Mouse (Mus musculus) R1 (cell line): ENCODE measurements at regions not wholly inside any gene's neighbourhood (a gene's known extent, or its start where the extent isn't known, plus 50 kb on each side); places are given as distances from the start of the nearest gene placed in this dataset.

Experiments used
- DNase-seq: peaks from one replicate; pipeline ENCODE4 v3.0.0-alpha.2; 2018; ENCODE audit warnings: low read depth, low spot score

DNA sequence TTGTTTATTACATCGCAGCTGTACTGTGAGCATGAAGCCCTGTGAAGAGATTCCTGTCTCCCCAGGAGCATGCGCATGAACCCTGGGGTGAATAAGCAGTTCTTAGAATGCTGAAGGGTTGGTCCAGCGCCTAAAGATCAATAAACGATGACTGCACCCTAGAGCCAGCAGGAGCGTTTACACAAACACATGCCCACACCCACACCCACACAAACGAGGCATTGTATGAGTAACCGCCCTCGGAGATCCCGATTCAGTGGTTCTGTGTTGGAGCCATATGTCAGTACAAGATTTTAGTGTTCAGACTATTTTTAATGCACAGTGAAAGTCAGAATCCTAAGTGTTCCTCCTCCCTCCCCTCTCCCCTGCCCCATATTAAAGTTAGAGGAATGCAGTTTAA is 57.3 kb downstream of the Edn1 start:
- DNase-seq = peak; percentile 14

DNA sequence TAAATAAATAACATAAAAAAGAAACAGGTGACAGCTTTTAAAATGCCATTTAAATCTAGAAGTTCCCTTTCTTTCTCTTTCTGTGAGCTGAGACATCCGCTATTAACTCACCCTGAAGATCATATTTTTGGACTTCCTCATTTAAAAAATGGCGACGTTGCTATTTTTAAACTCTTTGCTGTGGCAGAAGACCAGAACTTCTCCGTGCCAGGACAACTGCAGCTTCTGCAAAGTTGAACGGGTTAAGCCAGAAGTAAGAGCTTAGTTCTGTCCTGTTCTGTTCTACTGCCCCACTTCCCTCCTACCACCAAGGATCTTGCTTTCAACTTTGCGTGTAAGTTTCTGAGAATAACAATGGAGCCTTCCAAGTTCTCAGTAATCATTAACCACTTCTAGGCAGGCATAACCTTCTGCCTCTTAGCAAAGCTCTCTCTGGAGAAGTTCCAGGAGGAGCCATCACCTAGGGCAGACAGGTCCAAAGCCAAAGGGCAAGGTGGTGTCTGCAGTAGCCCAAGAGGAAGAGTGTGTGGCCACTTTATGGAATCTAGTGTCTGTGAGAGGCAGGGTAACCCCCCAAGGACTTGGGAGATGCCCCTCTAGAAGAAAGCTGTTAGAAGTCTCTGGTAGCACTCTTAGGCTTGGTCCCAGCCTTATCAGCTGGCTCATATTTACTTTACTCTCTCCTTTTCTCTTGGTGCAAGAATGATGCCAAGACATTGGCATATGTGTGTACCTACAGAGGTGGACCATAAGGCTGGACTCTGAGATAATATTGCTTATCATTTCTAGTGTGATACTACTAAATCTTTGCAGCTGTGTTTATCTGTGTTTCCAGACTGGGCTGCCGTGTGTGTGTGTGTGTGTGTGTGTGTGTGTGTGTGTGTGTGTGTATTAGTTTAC is 66.6 kb downstream of the Edn1 start:
- DNase-seq = no peak

DNA sequence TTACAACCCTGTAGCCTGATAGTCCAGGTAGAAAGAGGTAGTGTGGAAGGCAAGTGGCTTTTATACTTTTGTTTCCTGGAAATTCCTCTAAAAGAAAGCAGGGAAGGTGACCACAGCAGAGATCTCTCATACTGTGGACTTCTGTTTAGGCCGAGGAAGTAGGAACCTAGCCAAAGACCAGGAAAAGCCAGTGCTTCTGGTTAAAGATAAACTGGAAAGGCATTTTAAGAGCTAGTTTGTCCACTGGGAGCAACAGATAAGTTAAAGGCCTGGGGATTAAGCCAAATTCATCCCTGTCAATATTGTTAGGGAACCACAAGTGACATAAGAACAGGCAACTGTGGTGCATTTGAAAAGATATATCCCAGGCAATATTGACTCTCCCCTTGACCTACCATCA is 68.5 kb downstream of the Edn1 start:
- no peak for DNase-seq

DNA sequence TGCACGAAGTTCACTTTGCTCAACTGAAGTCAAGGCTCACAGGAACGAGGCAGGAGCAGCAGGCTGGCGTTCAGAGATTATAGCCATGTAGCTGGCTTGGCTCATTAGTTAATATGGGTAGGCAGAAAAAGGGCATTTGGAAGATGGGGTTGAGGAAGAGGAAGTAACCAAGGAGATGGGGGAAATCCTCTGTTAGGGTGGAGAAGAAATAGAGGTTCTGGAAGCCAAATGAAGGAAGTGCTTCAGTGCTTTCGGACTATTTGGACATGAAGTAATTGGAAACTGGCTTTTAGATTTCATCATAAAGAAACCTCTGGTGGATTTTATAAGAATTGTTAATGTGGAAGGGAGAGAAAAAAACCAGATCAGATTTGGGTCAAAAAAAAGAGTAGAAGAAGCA is 70.9 kb downstream of the Edn1 start:
- no peak for DNase-seq

DNA sequence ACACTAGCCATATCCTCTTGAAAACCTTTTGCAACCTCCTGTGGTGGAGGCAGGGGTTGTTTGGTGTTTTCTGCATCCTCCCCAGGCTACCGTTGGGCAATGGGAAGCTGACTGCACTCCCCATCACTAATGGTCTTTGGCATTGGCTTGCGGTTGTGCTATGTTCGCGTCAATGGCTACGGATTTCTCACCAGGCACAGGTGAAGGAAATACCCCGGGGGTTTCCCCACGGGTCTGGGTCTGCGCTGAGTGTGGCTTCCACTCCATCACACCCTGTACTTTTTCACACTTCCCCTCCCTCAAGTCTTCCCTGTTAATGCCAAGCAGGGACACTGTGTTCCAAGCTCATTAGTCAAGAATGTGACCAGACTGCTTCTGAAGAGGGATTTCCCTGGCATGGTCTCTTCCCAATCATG is 72.9 kb downstream of the Edn1 start:
- DNase-seq = no peak

DNA sequence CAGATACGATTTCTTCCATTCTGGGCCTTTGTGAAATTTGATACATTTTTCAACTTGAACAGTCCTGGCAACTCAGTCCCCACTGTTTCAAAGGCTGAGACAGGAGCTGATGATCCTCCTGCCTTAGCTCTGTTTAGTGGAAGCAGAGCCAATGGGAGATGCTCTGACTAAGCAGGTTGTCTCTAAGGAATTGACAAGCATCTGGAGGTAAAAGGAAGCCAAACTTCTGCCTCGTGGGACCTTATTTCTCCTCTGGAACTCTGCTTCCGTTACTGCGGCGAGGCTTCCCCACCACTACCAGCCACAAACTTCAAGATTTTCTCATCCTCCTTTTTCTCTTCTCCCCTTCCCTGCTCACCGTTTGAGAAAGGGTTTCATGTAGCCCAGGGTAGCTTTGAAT is 78.4 kb downstream of the Edn1 start:
- DNase-seq = no peak

DNA sequence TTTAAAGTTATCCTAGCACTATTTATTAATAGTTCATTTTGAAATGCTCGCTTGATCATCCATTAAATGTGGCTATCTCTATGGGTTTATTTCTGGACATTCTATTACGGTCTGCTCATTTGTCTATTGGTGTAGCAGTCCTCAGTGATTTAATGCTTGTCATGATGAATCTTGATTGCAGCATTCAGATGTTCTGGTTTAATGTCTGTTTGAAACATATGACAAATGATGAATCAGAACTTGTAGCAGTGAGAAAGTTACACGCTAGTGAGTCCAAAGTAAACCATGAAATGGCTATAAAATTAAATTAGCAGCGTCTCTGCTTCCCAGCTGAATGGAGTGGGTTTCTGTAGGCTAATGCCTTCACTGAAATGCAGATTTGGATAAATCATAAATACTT is 81.8 kb downstream of the Edn1 start:
- no peak for DNase-seq

DNA sequence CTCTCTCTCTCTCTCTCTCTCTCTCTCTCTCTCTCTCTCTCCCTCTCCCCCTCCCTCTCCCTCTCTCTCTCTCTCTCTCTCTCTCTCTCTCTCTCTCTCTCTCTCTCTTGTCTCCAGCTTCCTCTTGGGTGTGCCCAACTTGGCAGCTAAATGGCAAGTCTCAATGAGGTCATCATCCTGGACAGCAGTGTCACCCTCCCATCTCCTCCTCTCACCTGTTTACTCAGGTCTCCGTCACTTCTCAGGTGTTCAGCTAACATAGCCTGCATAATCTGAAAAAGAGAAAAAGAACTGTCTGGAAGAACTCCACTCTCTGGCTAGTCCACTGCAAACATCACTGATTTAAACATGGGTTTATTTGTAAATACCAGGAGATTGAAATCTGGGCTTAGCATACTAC is 89.1 kb downstream of the Edn1 start:
- no peak for DNase-seq

DNA sequence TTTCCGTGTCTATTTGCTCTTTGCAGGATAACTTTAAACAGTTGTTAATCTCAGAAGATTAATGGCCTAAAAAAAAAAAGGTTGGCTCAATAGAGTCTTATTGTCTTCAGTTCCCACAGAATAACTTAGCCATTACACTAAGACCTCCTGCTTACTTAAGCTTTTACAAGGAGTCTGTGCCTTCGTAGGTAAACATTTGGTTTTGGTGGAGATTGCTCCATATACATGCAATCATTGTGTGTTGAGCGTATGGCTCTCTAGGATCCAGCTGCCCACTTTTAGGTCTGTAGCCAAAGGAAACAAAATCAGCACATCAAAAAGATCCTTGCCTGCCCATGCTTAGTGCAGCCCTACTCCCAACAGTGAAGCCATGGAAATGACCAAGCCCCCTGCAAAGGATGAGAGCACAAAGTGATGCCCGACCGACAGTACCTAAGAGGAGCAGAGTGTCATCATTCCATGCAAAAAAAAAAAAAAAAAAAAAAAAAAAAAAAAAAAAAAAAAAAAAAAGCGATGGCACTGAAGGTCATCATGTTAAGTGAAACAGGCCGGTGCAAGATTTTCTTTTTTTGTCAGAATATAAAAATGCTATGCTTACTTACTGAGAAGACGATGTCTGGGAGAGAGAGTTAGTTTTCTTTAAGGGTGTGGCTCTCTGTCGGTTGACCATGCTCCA is 90.2 kb downstream of the Edn1 start:
- DNase-seq = no peak

DNA sequence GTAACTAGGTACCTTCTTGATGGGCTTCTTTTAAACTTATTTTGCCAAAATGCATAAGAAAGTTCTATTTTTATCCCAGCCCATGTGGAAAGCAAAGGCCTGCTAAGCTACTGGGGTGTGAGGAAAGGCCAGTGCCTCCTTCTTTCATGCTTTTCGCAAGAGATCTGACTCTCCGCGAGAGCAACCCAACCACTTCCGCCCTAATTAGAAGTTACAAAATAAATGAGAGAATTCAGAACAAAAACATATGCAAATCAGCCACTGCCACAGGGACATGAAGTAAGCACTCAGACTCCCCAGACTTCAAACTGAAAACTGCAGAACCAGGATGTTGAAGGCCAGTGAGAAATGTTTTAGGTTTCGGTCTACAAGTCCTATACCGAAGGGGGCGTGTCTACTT is 91.4 kb downstream of the Edn1 start:
- DNase-seq = no peak

DNA sequence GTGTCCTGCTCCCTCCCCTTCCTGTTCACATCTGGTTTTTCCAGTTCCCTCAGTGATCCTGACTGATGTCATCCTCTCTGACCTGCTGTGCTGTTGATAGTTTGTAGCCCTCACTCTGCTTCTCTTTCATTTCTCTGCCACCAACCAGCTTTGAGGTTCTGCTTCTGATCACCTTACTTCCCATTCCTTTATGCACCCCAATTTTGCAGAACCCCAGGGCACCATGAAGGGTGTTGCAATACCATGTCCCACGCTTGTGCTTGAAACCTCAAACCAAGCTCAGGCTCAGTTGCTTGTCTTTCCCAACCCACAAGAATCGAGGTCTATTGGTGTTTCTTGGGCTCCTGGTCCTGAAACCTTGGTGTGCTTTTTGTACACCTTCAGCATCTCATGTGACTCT is 93.3 kb downstream of the Edn1 start:
- DNase-seq = no peak

DNA sequence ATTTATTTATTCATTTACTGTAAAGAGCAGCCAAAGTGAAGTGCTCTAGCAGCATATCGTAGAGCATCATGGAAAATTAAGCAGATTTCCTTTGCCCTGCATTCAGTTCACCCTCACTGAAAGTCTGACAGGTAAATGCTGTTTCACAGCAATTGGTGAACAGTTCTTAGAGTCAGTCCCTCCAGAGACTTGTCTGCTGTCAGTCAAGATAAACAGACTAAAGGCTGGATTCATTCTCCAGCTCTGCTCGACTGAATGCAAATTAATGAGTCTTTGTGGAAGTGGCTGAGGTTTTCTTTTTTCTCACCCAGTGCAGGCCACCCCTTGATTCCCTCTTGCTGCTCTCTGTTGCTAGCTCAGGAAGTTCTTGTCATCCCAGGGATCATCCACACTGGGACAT is 100.2 kb downstream of the Edn1 start:
- no peak for DNase-seq

DNA sequence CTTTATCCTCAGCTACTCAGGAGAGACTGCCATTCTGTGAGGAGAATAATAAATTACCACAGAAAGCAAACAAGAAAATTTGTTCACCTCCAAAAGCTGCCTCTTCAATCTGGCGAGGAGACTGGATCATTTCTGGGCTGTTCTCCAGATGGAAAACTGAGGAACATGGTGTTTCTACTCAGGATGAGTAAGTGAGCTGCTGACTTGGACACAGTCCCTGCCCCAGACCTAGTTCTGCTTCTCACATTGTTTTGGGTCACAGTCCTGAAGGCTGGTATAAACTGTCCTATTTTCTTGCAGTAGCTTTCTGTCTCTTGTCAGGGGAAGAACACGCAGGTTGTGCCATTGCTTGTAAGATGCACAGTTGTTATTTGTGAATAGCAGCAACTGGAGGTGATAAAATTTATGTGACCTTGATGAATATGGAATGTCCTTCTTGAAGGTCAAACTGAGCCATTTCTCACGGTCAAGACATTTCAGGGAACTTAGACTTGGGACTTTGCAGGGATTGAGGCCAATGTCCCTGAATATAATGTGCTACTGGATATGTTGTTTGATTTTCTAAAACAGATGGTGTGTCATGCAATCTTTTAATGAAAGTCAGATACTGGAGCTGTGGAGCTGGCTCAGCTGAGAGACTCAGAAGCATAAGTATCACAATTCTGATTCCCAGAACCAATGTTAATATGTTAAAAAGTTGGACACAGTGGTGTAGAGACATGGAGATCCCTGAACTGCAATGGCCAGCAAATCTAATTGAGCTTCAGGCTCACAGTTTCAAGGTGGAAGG is 102.2 kb downstream of the Edn1 start:
- no peak for DNase-seq

DNA sequence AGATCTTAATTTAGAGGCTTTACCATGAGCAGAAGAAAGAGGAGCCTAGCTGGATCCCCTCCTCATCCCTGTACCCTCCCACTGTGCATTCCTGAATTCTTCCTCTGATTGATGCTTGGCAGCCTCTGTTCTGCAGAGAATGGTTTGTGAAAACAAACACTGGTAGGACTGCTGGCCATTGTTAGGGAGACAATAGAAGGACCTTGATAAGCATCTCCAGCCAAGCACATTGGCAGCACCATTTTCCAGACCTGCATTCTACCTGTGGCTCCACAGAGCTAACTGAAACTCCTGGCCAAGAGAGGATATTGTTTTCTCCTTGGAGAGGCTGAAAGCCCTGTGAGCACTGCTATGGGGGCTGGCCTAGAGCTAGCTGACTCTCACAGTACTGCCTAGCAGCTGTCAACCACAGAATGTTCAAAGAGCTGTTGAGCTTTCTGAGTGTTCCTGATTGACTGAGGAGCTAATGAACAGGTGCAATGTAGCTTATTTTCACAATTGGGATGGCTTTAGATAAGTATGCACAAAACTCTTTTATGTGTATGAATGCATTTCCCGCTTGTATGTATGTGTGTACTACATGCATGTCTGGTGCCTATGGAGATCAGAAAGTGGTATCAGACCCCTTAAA is 111.5 kb downstream of the Edn1 start:
- peak; percentile 90 for DNase-seq

DNA sequence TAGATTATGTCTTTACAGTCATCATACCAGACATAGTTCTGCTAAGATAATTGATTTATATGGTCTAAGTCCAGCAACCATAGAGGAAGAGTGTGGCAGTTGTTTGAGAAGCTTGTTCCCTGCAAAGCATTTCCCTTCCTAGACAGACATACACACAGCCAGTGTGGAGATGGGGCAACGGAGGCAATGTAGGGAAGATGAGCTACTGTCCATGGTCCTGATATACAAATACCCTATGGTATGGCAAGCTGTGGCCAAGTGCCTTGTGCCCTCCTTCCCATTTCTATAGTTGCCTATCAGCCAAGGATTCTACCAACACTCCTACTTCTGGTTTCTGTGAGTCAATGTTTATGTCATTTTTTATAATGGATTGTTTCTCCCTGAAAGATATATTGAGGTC is 145.6 kb downstream of the Edn1 start:
- peak; percentile 17 for DNase-seq

DNA sequence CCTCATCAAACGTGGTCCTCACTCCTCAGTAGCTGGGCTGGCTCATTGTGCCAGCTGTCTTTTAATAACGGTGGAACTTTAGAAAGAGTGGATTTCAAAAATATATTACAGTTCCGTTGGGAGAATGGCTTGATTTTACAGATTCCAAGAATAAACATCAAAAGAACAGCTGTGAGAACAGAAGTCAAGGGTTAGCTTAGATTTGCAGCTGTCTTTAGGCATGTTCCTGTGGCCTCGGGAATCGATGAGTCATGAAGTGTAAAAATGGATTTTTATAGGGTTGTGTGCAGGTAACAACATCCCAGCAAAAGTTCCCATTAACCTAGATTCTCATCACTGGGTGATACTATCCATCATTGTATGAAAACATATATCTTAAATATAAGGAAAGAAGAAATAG is 152.4 kb downstream of the Edn1 start:
- no peak for DNase-seq

DNA sequence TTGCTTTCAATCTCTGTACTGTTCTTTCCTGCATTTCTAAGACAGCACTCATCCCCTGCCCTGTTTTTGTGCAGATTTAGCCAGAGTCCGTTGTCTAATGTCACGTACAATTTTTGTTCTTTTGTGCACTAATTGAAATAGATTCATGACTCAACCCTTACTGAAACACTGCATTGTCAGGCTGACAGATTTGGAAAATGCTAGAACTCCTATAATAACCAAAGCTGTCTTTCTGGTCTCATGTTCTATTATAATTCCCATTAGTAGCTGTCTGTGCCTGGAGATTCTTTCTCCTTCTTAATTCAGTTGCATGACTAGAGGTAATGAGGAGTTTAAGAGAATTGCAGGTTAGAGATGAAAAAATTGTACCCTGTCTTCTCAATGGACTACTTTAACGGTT is 158.6 kb downstream of the Edn1 start:
- no peak for DNase-seq

DNA sequence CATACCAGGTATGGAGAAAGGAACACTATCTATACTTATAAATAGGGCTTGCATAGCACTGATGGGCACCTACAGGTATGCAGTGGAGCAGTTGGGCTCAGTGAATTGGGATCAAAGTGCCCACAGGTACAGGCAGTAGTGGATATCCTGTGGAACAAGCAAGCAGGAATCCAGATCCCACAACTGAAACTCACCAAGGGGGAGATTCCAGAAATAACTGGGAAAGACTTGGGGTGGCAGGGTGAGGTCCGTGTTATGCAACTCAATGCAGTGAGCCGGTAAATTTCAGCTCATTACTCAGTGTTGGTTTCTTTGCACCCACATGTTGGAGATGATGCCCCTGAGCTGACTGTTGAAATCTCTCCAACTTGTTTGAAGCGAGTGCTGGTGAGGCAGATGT is 177.5 kb downstream of the Edn1 start:
- no peak for DNase-seq

DNA sequence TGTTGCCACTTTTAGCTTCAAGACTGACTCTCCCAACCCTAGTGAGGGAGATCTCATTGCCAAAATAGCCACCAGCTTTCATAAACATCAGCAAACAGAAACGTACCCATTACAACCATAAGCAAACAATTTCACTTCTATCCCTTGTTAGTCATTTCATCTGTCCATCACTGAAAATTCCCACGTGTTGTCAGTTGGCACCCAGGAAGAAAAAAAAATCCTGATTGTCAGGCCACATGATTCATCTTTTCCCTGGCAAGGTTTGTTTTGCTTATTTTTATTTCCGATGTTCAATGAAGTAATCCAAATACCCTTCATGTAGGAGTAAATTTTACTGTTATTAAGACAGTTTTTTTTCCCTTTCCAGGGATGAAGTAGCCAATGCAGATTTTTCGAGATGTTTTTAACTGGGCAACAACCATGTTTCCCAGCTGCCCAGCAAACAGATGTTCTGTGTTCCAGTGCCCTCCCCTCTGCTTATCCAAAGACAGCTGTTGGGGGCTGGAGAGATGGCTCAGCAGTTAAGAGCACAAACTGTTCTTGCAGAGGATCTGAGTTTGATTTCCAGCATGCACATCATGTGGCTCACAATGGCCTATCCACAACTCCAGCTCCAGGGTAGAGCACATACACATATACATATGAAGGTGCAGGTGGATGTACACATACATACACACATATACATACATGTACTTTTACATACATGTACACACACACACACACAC is 189.3 kb upstream of the Phactr1 start:
- DNase-seq = no peak

DNA sequence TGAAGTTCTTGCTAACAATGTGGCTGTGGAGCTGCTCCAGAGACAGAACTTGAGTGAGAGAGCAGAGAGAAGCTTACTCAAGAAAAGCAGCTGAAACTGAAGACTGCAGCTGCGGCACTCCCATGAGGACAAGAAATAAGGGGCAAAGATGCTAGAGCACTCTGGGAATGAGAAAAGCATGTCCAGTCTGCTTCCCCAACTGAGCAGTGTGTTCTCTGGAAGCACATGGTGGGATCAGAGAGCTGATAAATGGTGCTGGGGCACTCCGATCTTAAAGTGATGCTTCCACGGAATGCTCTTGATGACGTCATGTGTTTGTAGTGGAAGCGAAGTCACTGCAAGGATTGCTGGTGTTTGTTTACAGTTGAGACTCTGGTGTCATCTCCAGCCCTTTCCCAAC is 186.1 kb upstream of the Phactr1 start:
- DNase-seq = no peak

DNA sequence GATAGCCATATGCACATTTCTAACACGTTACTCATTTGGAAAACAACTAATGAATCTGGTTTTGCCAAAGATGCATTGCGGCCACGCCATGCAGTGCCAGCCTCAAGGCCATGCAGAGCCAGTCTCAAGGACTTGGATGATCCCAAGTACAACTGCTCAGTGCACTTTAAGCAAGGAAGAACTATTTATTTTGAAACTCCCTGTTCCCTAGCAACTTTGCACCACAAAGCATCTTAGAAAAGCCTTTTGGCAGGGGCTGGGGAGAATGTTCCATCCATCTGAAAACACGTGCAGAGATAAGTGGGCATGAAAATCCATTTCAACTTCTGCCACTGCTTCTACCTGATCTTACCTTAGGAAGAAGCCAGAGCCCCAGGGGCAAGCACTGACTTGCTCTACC is 182.1 kb upstream of the Phactr1 start:
- peak; percentile 49 for DNase-seq
